Mouse (Mus musculus): Measurements from ENCODE around the gene Mcfd2.

The Mcfd2 gene

DNA sequence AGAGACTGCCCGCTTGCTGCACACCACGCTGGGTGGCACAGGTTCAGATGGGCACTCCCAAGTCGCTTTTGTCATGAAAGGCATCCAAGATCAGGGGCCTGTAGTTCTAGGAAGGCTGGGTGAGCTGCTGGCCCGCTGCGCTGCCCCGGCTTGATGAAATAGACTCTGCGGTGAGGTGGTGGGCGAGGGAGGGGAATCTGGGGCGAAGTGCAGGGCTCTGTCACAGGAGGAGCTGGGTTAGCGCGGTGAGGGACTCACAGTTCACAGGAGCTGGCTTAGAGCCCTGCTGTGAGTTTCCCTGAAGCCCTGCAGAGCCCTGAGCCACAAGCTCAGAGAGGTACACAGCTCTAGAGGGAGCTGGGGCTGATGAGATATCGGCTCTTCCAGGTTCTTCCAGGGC, 22.4 kb upstream of the Mcfd2 start:
- DNase-seq (ENCODE audit: low read depth) = no peak

DNA sequence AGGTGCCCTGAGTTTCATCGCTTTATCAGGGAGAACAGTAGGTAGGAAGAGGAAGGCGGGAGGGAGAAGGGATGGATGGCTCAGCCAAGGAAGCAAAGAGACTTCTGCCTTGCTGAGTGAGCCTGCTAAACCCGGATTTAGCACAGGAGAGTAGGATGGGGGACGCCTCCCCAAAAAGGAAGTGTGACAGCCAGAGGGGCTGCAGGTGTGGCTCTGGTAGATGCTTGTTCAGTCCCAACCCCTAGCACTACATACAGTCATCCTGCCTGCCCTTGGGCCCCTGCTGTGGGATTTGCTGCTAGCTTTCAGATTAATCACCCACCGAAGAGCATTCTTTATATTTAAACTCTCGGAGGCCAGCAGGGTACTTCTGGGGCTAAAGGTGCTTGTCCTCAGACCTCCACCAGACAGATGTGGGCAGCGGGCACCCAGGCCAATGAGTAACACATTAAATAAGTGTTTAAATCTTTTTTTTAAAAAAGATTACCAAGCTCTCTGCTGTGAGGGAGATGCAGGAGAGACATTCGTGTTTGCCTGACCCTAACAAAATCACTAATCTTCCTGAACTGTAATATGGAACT, 21.6 kb upstream of the Mcfd2 start:
- no peak for DNase-seq (ENCODE audit: low read depth)

DNA sequence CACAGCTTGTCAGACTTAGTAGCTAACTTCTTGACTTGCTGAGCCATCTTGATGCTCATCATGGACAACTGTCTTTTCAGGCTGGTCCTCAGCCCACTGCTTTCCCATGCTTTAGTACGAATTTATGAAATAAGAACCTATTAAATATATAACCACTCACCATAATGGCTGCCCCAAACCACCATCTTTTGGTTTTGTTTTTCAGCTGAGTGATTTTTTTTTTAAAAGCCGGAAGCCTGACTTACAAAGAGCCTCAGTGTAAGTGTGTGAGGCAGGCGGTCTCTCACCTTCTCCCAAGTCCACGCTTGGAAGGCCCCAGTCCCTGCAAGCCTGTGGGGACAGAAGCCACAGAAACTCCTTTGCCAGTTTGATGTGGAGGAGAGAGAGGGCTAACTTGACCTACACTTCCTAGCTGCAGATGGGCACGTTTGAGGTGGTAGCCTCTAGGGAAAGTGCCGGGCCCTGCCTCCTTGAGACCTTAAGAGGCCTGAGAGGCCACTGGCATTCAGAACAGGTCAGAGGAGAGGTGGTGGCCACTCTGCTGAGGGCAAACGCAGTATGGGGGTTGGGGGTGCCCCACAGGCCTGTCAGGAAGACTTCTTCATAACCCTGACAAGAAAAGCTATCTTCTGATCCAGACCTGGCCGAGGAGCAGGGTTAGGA, 20.9 kb upstream of the Mcfd2 start:
- DNase-seq (ENCODE audit: low read depth) = peak; percentile 67

DNA sequence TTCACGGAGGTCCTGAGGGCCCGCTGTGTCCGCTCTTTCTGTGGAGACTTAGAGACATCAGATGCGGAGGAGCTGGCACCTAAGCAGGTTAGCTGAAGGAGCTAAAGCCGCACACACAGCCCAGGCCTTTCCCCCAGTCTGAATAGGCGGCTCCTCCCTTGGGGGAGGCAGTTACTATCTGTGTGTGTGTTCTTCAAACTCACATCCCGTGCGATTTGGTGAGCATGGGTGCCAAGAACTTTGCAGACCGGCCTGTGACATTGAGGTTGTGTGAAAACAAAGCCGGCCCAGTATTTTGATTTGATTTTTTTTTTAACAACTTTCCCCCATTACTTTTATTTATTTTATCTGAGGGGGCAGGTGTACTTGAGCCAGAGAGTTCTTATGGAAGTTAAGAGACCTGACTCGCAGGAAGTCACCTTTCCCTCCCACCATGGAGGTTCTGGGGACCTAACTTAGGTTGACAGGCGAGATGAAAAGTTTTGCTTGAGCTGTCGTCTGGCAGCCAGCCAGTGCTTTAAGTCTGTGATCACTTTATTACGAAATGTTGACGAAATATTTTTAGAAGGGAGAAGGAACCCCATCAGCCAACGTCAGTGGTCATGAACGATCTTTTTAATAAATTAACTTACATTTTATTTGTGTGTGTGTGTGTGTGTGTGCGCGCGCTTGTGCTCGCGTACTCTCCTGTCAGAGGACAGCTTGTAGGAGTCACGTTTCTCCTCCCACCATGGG, 20.2 kb upstream of the Mcfd2 start:
- DNase-seq (ENCODE audit: low read depth) = peak; percentile 57

DNA sequence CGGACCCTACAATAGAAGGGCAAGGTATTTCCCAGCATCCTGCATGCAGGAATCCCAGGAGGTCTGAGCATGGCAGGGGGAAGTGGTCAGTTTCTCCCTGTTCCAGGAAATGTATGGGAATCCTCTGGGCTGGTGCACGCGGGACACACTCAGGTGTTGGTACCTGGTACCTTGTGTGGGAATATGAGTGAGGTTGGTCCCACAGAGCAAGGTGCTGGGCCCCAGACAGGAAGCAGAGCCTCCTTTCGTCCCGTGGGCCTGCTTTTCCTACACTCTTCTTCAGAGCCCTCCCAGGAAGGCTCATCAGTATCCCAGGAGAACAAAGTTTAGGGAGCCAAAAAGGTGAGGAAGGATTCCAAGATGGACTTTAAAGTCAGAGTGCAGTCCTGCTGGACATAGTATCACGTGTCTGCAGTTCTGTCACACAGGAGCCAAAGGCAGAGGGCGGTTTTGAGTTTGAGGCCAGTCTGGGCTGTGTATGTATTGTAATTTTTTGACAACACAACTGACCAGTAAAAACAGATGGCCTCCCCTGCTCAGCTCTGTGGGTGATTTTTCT, 18.8 kb upstream of the Mcfd2 start:
- peak; percentile 37 for DNase-seq (ENCODE audit: low read depth)

DNA sequence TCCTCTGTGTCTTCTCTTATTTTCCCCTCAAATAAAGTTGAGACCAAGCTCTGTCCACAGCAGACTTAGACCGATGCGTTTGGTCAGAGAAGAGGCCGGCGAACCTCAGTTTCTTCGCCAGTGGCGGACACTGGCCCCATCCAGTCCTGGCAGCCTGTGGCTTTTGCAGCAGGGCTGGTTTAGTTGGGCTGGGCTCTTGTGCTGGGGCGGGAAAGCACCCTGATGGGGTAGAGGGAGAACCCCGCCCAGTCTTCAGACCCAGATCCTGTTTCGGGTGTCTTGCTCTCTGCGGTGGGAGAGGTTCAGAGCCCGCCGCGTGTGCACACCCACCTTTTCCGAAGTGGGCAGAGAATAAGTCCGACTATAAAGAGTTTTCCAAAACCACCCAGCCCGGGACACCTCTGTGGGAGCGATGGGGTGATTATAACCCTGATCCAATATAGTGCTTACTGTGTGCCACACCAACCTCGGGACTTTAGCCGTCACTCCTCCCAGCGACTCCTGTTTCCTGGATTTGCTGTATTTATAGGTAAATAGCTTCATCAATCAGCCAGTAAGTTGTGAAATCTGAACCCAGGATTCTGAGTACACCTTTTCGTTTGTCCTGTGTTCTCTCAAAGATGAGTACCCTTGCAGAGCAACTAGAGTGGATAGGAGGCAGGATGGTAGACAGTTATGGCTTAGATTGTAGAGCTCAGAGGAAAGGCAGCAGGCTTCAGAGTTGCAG, 18.2 kb upstream of the Mcfd2 start:
- DNase-seq (ENCODE audit: low read depth) = peak; percentile 88

DNA sequence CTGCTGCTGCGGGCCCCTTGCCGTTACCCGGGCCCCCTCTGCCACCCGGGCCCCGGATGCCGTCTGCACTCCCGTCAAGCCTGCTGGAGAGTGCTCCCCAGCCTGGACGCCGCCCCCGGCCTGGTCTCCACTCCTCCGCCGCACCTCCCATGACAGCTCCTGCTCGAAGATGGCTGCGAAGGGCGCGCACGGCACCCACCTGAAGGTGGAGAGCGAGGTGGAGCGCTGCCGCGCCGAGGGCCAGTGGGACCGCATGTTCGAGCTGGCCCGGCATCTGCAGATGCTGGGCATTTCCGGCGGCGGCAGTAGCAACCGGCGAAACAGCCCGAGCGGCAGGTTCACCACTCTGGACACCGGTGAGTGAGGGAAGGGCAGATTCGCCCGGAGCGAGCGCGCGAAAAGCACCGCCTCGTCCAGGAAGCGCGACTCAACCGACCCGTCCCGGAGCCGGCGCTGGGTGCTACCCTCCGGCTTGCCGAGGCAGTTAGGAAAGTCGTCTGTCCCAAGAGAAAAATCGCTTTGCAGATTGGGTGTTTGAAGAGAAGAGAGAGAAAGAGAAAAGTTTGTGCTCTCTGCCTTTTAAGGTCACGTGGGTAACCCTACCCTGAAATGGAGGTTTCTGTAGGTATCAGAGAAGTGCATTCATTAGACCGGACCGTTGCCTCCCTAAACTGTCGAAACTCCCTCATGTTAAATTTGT, 17.5 kb upstream of the Mcfd2 start:
- peak; percentile 84 for DNase-seq (ENCODE audit: low read depth)

DNA sequence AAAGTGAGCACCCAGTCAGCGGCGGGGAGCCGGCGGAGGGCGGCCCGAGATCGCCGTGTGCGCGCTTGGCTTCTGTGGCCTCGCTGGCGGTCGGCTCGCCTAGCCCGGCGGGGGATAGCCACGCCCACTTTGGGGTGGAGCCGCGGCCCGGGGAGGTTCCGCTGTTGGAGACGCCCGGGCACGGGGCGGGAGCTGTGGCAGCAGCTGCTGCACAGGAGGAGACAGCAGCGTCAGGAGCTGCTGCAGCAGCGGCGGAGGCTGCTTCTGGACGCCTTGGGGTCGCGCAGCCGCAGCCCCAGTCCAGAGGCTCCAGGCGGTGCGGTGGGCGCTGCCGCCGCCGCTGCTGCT, 16.9 kb upstream of the Mcfd2 start, which contains the start of gene Ttc7:
Gene Ttc7, plus strand, starts transcription at position 181 of the 348 bp plus-strand sequence.
- DNase-seq (ENCODE audit: low read depth) = peak; percentile 97

DNA sequence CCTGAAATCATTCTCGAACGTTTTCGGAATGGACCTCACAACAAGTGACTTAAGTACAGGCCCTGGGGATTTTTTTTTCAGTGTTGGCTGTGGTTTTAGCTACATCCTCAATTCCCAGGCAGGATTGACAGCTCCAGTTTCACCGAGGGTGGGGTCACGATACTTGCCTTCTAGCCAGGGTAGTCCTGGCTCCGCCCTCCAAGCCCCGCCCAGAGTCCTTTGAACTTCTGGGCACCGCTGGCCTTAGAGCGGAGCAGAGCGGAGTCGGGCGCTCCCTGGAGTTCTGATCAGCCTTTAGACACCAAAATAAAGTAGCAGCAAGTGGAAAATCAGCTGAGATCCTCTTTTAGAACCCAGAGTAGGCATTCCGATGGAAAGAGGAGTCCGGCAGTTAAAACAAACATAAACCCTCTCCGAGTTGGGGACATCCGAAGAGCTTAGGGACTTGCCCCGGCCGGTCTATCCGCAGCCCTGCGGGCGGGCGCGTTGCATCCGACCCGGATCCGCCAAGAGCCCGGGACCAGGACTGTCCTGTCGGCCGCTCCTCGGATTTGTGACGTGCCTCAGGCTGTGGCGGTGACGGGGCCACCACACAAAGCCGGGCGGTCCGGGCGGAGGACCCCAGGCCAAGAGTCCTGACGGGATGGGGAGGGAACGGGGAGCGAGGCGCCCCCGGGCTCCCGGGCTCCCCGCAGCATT, 16.4 kb upstream of the Mcfd2 start:
- DNase-seq (ENCODE audit: low read depth) = peak; percentile 96

DNA sequence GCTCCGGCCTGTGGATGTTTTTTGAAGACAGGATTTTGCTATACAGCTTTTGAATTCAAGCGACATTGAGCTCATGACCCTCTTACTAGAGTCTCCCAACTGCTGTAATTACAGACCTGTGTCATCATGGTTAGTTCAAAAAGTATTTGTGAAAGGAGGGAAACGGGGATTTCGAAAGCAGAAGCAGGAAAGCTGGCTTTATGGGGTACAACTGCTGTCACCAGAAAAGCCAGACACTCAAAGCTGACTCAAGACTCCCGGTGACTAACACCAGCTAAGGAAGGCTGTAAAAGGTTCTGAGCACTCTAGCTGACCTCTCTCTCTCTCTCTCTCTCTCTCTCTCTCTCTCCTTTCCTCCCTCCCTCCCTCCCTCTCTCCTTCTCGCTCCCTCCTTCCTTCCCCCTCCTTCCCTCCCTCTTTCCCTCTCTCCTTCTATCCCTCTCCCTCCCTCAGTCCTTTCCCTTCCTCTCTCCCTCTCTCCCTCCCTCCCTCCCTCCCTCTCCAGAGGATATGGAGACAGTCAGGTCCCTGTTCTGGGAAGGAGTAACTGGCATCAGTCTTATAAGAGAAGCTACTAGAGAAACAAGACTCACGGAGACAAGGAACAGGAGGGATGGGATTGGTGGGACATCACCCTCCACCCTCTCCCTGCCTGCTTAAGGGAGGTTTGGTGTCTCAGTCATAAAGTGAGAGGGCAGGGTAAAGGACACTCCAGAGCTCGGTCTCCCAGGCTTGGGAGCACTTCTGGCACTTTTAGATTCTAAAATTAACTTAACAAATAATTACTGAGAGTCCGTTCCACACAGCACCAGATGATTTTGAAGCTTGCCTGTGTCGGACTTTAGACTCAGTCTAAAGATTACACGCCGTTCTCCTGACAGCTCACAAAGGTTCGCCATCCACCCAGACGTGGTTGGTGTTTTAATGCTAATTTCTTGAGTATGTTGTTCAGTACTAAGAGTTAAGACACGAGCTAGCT, 9.9 kb upstream of the Mcfd2 start:
- DNase-seq (ENCODE audit: low read depth) = no peak

DNA sequence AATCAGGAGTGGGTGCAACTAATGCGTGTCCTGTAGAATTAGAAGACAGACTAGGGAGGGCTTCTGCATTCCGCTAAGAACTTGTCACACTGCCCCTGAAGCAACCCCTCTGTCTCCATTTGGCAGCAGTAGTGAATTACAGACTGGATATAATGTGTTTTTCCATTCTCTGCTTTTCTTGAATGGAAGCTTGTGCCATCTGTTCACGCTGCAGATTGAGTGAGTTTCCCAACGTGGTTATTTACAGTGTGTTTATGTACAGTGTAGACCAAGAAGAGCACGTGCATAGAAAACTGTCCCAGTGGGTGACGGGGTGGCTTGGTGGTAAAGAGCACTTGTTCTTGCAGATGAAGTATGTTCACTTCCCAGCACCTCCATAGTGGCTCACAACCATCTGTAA, 3.7 kb upstream of the Mcfd2 start:
- no peak for DNase-seq (ENCODE audit: low read depth)

DNA sequence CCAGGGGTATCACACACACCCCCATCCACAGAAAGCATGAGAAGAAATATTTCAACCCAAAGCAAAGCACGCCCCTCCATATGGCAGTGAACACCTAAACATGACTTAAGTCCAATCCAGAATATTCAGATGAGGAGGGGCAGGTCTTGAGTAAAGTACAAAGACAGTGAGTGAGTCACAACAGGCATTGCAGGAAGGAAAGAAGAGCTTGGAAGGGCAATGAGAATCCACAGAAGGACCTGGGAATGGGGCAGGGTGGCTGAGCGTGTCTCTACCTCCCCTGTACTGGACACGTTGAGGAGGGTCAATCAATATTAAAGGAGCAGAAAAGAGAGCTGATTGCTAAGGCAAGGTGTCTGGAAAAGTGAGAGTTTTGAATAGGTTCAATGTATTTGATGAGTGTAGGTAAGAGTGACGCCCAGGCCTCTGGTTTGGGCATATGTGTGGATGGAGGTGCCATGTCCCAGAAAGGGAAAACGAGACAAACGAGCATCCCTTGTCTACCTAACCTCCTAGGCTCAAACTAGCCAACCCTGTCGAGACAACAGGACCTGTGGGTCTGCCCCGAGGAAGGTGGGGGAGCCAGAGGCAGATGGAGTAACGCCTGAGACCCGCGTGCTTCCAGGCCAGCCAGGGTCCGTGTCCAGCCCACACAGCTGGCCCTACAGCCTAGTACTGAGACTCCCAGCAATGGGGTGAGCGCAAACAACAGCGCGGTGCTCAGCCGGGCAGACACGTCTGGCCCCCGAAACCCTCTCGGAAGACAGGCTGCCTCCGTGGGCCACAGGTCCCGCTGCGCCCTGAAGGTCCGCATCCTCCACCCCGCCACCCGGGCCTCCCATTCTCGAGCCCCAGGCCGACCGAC, 576 bp downstream of the Mcfd2 start:
- peak; percentile 33 for DNase-seq (ENCODE audit: low read depth)

DNA sequence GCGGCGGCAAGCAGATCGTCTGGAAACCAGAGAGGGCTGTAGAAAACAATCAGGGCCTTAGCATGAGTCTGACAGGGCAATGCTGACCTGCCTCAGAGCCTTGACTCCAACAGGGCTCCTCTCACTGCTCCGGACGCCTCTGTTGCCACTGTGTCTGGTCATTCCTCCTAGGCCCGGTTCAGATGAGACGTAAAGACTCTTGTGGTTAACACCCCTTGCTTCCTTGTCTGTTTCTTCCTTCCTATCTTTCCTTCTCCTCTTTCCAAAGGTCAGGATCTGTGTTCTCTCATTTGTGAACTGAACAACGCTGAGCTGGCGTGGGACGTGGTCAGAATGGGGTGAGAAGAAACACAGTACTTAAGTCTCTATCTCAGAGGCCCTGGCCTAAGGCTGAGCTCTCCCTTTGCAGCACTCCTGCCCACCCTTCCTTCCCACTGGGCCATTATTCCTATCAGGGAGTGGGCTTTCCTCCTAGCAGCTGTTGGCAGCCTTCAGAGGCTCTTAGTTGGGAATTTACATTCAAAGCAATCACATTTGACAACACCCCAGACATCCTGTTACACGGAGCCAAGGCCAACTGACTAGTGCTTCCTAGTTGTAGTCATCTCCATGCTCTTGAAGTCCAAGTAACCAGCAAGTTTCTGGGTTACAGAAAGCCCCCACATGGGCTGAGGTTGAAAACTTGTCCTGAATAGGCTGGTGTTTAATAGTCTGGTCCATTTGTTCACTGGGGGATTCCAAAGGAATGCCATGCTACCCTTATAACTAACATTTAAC, 1.5 kb downstream of the Mcfd2 start:
- DNase-seq (ENCODE audit: low read depth) = no peak

DNA sequence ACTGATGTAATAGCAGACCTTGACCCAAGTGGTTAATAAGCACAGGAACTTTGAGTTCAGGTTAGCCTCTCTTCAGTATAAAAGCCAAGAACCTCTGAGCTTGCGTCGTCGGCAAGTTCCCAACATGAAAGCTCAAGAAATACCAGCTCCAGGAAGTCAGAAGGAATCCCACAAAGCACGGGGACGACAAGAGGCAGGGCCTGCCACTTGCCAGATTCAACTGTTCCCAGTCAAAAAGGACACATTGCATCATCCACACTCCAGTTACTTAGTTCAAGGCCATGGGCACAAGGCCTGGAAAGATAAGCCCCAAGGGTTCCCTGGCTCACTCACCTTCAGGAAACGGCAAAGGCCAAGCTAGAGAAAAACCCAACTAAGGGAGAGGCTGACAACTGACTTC, 2.3 kb downstream of the Mcfd2 start:
- DNase-seq (ENCODE audit: low read depth) = no peak

DNA sequence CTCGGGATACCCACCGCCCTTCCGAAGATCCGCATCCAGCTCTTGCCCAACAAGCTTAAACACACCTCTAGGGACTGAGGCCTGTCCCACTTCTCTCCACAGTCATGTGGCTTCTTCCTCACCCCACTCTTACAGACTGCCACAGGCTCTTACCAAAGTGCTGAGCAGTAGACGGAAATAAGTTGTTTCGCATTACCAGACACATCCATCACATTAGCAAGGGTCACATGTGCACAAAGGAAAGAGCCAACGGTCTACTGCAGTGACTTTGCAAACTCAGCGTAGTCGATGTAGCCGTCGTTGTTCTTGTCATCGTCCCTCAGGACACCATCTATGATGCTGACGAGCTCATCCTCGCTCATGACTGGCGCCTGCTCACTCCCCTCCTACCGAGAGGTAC, 10.1 kb downstream of the Mcfd2 start:
- no peak for DNase-seq (ENCODE audit: low read depth)

DNA sequence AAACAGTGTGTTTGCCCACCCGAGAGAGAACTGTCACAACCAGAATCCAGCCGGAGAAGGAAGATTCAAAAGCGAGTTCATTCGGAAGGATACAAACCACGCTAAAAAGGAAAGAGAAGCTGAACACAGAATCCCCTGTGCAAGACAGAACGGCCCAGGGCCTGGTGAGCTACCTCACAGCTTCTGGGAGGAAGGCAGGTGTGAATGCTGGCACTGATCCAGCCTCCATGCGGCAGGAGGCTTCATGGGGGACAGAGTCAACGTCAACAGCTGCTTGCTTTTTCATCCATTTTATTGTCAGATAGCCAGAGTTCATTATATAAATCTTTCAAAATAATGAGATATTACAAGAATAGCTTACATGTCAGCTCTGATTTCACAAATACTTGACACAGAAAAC, 11.4 kb downstream of the Mcfd2 start:
- no peak for DNase-seq (ENCODE audit: low read depth)

DNA sequence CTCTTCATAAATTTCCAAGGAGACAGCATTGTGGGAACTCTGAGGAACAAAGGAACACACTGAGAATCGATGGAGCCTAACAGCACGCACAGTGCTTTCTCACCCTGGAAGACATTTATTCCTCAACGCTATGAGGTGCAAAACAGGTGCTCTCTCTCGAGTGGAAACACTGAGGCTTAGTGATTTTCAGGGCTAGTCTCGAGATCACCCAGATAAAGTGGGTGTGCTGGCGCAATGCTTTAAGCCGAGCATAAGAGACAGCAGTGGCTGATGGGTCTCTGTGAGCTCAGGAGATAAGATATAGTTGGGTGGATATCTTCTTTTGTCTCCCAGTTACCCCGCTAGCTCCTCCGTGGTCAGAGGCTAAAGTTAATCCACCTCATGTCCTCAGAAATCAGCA, 19.6 kb downstream of the Mcfd2 start:
- DNase-seq (ENCODE audit: low read depth) = no peak

DNA sequence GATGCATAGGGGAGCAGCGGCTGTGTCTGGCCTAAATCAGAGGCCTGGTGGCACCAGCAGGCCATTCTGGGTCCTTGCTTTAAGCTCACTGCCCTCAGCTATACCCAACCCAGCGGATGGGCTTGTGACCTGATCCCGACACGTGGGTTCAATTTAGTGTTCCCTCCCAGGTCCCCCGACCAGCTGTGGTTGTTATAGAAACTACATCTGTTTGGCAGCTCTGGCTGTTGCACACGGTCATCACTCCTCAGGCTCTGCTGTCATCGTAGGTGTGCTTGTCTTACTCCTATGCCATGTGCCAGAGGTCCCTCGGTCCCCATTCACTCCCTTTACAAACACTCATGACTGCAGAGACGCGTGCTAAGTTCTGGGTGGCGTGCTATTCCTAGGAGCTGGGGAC, 27.9 kb downstream of the Mcfd2 start:
- no peak for DNase-seq (ENCODE audit: low read depth)
